Mouse (Mus musculus) spleen, adult 2 months (tissue): Measurements from ENCODE around the gene Kif1b.

Source experiments
- CTCF ChIP-seq: fragments of 200-500 bp; IDR thresholded peaks from 2 replicates; pipeline ENCODE4 v1.5.1; 2011; ENCODE audit warnings: mild to moderate bottlenecking, inconsistent platforms; ENCODE audit not compliant: insufficient read depth, insufficient read length, insufficient replicate concordance; ENCODE audit errors: extremely low read depth
- POLR2A ChIP-seq: fragments of 200-500 bp; IDR thresholded peaks from 2 replicates; pipeline ENCODE4 v1.6.1; 2011; ENCODE audit warnings: low read depth, low read length, inconsistent platforms

DNA sequence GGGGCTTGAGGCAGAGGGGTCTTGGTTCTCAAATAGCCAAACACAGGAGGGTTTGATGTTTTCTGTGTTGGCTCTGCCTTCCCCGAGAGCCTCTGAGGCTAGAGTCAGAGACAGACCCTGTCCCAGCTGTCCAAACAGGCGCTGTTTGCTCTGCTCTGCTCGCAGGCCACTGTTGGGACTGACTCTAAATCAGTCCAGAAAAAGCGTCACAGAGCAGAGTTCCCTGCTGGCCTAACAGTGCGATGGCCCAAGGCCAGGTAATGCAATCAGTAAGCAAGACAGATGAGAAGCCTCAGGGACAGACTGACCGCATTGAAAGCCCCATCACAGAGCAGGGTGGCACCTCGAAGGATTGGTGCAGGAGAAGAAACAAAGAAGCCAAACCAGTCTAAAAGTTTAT is 157.9 kb downstream of the Kif1b start:
- TF ChIP-seq CTCF (no peak), POLR2A (no peak)
